Mouse (Mus musculus): ENCODE results near the gene Npy. TPM values are rescaled to one million over a fixed set of nuclear protein-coding genes. Genes with fewer than 3 reads are reported as not detected.

Npy gene
- total RNA-seq, 2 experiments from 2014 or later: not detected

DNA sequence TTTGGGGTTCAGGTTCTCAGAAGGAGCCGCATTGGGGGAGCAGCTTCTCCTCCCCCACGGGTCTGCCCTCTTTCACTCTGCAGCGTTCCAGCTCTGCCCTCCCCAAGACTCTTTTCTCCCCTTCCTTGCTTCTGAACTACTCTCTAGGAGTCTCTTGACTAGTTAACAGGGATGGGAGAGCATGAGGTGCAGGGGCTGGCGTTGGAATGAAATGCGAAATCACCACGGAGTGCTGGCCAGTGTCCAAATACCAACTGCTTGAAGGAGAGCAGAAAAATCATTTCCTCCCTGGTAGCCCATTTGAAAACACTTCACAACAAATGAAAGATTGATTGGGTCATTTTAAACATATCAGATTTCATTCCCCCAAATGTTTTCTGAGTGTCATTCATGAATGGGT lies 53.3 kb downstream of the Npy start:
- DNase-seq: no peak

More for the DNA sequence above, 53.3 kb downstream of the Npy start:
- intact Hi-C loops (cut with DNase I): no loop called here

Measured in heart, postnatal 10 days (tissue).